Mouse (Mus musculus): ENCODE results near the gene Adamts17. TPM values are rescaled to one million over a fixed set of nuclear protein-coding genes. Genes with fewer than 3 reads are reported as not detected.

Gene Adamts17
- polyA plus RNA-seq, 1 experiment from 2014 or later = 3.4 TPM

GRCm38 (mm10) chr7:66954073-66954472 lies 114.5 kb downstream of the Adamts17 start:
- no peak overlapping the region for H3K4me2 ChIP-seq (ENCODE audit: low read length)
- H3K36me3 ChIP-seq (ENCODE audit: control insufficient read depth, insufficient read depth, low read length) = no peaks in the 10 kb centered on the region
- no peaks in the 10 kb centered on the region for H3K4me1 ChIP-seq (ENCODE audit: control insufficient read depth, insufficient read depth, low read length)
- H3K27ac ChIP-seq (ENCODE audit: low read length) = no peak overlapping the region
- H3K4me3 ChIP-seq (ENCODE audit: low read depth, low read length) = no peak overlapping the region
- 76% methylated on average over 8 of the region's 8 CpGs for WGBS
- H3K9me3 ChIP-seq (replicated peaks; ENCODE audit: control insufficient read depth, low read length, poor library complexity, severe bottlenecking) = no peaks in the 10 kb centered on the region
- H3K9ac ChIP-seq (ENCODE audit: low read depth, low read length) = no peak overlapping the region
- no peaks in the 10 kb centered on the region for H3K27me3 ChIP-seq (ENCODE audit: control insufficient read depth, insufficient read depth, low read depth, low read length)
- ATAC-seq = no peak

GRCm38 (mm10) chr7:66954723-66955122 lies 115.2 kb downstream of the Adamts17 start:
- no peak for ATAC-seq
- H3K27me3 ChIP-seq (ENCODE audit: control insufficient read depth, insufficient read depth, low read depth, low read length) = no peaks in the 10 kb centered on the region
- H3K9me3 ChIP-seq (replicated peaks; ENCODE audit: control insufficient read depth, low read length, poor library complexity, severe bottlenecking) = no peaks in the 10 kb centered on the region
- no peaks in the 10 kb centered on the region for H3K4me1 ChIP-seq (ENCODE audit: control insufficient read depth, insufficient read depth, low read length)
- H3K27ac ChIP-seq (ENCODE audit: low read length) = no peak overlapping the region
- H3K4me2 ChIP-seq (ENCODE audit: low read length) = no peak overlapping the region
- no peak overlapping the region for H3K9ac ChIP-seq (ENCODE audit: low read depth, low read length)
- WGBS = 85% methylated on average over 5 of the region's 5 CpGs
- H3K36me3 ChIP-seq (ENCODE audit: control insufficient read depth, insufficient read depth, low read length) = no peaks in the 10 kb centered on the region
- H3K4me3 ChIP-seq (ENCODE audit: low read depth, low read length) = no peak overlapping the region

GRCm38 (mm10) chr7:66955455-66955919 lies 116.0 kb downstream of the Adamts17 start:
- WGBS = 52% methylated on average over 8 of the region's 8 CpGs
- no peak overlapping the region for H3K4me3 ChIP-seq (ENCODE audit: low read depth, low read length)
- no peak overlapping the region for H3K9ac ChIP-seq (ENCODE audit: low read depth, low read length)
- H3K4me2 ChIP-seq (ENCODE audit: low read length) = no peak overlapping the region
- no peaks in the 10 kb centered on the region for H3K9me3 ChIP-seq (replicated peaks; ENCODE audit: control insufficient read depth, low read length, poor library complexity, severe bottlenecking)
- H3K4me1 ChIP-seq (ENCODE audit: control insufficient read depth, insufficient read depth, low read length) = no peaks in the 10 kb centered on the region
- ATAC-seq = peak; percentile 51; the same call in 1 of the 2 replicates
- H3K36me3 ChIP-seq (ENCODE audit: control insufficient read depth, insufficient read depth, low read length) = no peaks in the 10 kb centered on the region
- H3K27me3 ChIP-seq (ENCODE audit: control insufficient read depth, insufficient read depth, low read depth, low read length) = no peaks in the 10 kb centered on the region
- H3K27ac ChIP-seq (ENCODE audit: low read length) = no peak overlapping the region

GRCm38 (mm10) chr7:66955978-66956377 lies 116.4 kb downstream of the Adamts17 start:
- WGBS = 61% methylated on average over 2 of the region's 2 CpGs
- no peaks in the 10 kb centered on the region for H3K36me3 ChIP-seq (ENCODE audit: control insufficient read depth, insufficient read depth, low read length)
- H3K27me3 ChIP-seq (ENCODE audit: control insufficient read depth, insufficient read depth, low read depth, low read length) = no peaks in the 10 kb centered on the region
- H3K9me3 ChIP-seq (replicated peaks; ENCODE audit: control insufficient read depth, low read length, poor library complexity, severe bottlenecking) = no peaks in the 10 kb centered on the region
- no peak overlapping the region for H3K9ac ChIP-seq (ENCODE audit: low read depth, low read length)
- ATAC-seq = peak; percentile 45
- no peaks in the 10 kb centered on the region for H3K4me1 ChIP-seq (ENCODE audit: control insufficient read depth, insufficient read depth, low read length)
- H3K4me2 ChIP-seq (ENCODE audit: low read length) = no peak overlapping the region
- H3K4me3 ChIP-seq (ENCODE audit: low read depth, low read length) = no peak overlapping the region
- no peak overlapping the region for H3K27ac ChIP-seq (ENCODE audit: low read length)

- Histone ChIP-seq H3K9ac (ENCODE audit: low read depth, low read length) (no peak overlapping the region), H3K4me2 (ENCODE audit: low read length) (no peak overlapping the region), H3K9me3 (replicated peaks; ENCODE audit: control insufficient read depth, low read length, poor library complexity, severe bottlenecking) (no peaks in the 10 kb centered on the region), H3K4me3 (ENCODE audit: low read depth, low read length) (no peak overlapping the region), H3K27ac (ENCODE audit: low read length) (no peak overlapping the region), H3K4me1 (ENCODE audit: control insufficient read depth, insufficient read depth, low read length) (no peaks in the 10 kb centered on the region), H3K27me3 (ENCODE audit: control insufficient read depth, insufficient read depth, low read depth, low read length) (no peaks in the 10 kb centered on the region), H3K36me3 (ENCODE audit: control insufficient read depth, insufficient read depth, low read length) (no peaks in the 10 kb centered on the region)
- no peak for ATAC-seq
- WGBS = 91% methylated on average over 7 of the region's 7 CpGs
Measured at GRCm38 (mm10) chr7:66957764-66958163, 118.2 kb downstream of the Adamts17 start.

- ATAC-seq = no peak
- H3K9me3 ChIP-seq (replicated peaks; ENCODE audit: control insufficient read depth, low read length, poor library complexity, severe bottlenecking) = no peaks in the 10 kb centered on the region
- H3K4me2 ChIP-seq (ENCODE audit: low read length) = no peak overlapping the region
- WGBS = 94% methylated on average over 8 of the region's 8 CpGs
- H3K27me3 ChIP-seq (ENCODE audit: control insufficient read depth, insufficient read depth, low read depth, low read length) = no peaks in the 10 kb centered on the region
- no peaks in the 10 kb centered on the region for H3K36me3 ChIP-seq (ENCODE audit: control insufficient read depth, insufficient read depth, low read length)
- H3K4me1 ChIP-seq (ENCODE audit: control insufficient read depth, insufficient read depth, low read length) = no peaks in the 10 kb centered on the region
- H3K27ac ChIP-seq (ENCODE audit: low read length) = no peak overlapping the region
- no peak overlapping the region for H3K4me3 ChIP-seq (ENCODE audit: low read depth, low read length)
- H3K9ac ChIP-seq (ENCODE audit: low read depth, low read length) = no peak overlapping the region
Measured at GRCm38 (mm10) chr7:66960246-66961033, 120.9 kb downstream of the Adamts17 start.

- H3K4me2 ChIP-seq (ENCODE audit: low read length) = no peak overlapping the region
- WGBS = 86% methylated on average over 10 of the region's 10 CpGs
- no peak overlapping the region for H3K4me3 ChIP-seq (ENCODE audit: low read depth, low read length)
- H3K4me1 ChIP-seq (ENCODE audit: control insufficient read depth, insufficient read depth, low read length) = peaks cover 3% of the 10 kb centered on the region; the same call in 1 of the 2 replicates
- H3K27me3 ChIP-seq (ENCODE audit: control insufficient read depth, insufficient read depth, low read depth, low read length) = no peaks in the 10 kb centered on the region
- ATAC-seq = no peak
- no peaks in the 10 kb centered on the region for H3K9me3 ChIP-seq (replicated peaks; ENCODE audit: control insufficient read depth, low read length, poor library complexity, severe bottlenecking)
- H3K27ac ChIP-seq (ENCODE audit: low read length) = no peak overlapping the region
- no peaks in the 10 kb centered on the region for H3K36me3 ChIP-seq (ENCODE audit: control insufficient read depth, insufficient read depth, low read length)
- no peak overlapping the region for H3K9ac ChIP-seq (ENCODE audit: low read depth, low read length)
Measured at GRCm38 (mm10) chr7:66962736-66963135, 123.2 kb downstream of the Adamts17 start.

- H3K4me3 ChIP-seq (ENCODE audit: low read depth, low read length) = no peak overlapping the region
- no peaks in the 10 kb centered on the region for H3K27me3 ChIP-seq (ENCODE audit: control insufficient read depth, insufficient read depth, low read depth, low read length)
- H3K4me1 ChIP-seq (ENCODE audit: control insufficient read depth, insufficient read depth, low read length) = peaks cover 3% of the 10 kb centered on the region; the same call in 1 of the 2 replicates
- no peak for ATAC-seq
- no peaks in the 10 kb centered on the region for H3K36me3 ChIP-seq (ENCODE audit: control insufficient read depth, insufficient read depth, low read length)
- H3K9me3 ChIP-seq (replicated peaks; ENCODE audit: control insufficient read depth, low read length, poor library complexity, severe bottlenecking) = no peaks in the 10 kb centered on the region
- no peak overlapping the region for H3K4me2 ChIP-seq (ENCODE audit: low read length)
- WGBS = 88% methylated on average over 8 of the region's 8 CpGs
- no peak overlapping the region for H3K27ac ChIP-seq (ENCODE audit: low read length)
- no peak overlapping the region for H3K9ac ChIP-seq (ENCODE audit: low read depth, low read length)
Measured at GRCm38 (mm10) chr7:66963541-66963940, 124.0 kb downstream of the Adamts17 start.

GRCm38 (mm10) chr7:66966541-66967205 lies 127.1 kb downstream of the Adamts17 start:
- H3K9ac ChIP-seq (ENCODE audit: low read depth, low read length) = no peak overlapping the region
- H3K4me1 ChIP-seq (ENCODE audit: control insufficient read depth, insufficient read depth, low read length) = peaks cover 3% of the 10 kb centered on the region; the same call in 1 of the 2 replicates
- H3K4me2 ChIP-seq (ENCODE audit: low read length) = no peak overlapping the region
- no peaks in the 10 kb centered on the region for H3K9me3 ChIP-seq (replicated peaks; ENCODE audit: control insufficient read depth, low read length, poor library complexity, severe bottlenecking)
- H3K4me3 ChIP-seq (ENCODE audit: low read depth, low read length) = no peak overlapping the region
- H3K27me3 ChIP-seq (ENCODE audit: control insufficient read depth, insufficient read depth, low read depth, low read length) = no peaks in the 10 kb centered on the region
- H3K36me3 ChIP-seq (ENCODE audit: control insufficient read depth, insufficient read depth, low read length) = no peaks in the 10 kb centered on the region
- 43% methylated on average over 6 of the region's 6 CpGs for WGBS
- peak; percentile 66 for ATAC-seq
- H3K27ac ChIP-seq (ENCODE audit: low read length) = peak overlapping the region; percentile 40; the same call in 1 of the 2 replicates
